Mouse (Mus musculus): ENCODE data around the gene Cnot10. TPM values are rescaled to one million over a fixed set of nuclear protein-coding genes. Genes with fewer than 3 reads are reported as not detected.
"Not testable (repeated sequence)": the region's sequence is repeated elsewhere in the genome, so short reads cannot be mapped to it uniquely, and the experiment has no call there.

Cnot10 gene
- polyA plus RNA-seq, 1 experiment, result 45.8 TPM

DNA sequence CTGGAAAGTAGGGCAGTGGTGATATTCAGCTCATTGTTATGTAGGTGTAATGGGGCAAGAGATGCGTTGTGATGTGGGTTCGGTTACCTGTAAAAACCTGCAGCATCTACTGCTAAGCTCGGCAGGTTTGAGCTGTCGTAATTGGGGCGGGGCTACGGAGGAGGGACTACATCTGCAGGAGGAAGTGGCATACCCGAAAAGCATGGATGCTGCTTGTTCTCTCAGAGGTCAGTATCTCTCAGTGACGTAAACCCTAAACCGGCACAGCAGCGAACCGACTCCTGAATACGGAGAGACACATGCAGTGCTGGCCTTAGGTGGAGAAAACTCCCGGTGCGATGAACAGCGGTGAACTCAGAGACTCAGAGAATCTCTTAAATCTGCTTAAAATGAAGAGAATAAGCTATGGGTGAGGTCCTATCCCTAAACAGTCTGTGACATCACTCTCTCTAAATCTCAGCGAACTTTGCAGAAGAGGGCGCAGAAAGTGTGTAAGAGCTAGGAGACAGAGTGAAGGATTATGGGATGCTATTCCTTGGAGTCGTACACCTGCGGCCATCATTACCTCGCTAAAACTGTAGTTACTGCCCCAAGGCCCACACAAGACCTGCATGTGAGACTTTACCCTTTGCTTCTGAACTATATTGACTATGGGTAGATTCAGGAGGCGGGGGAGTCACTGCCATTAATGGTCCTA lies 11.1 kb upstream of the Cnot10 start:
- DNase-seq (ENCODE audit: low spot score), result no peak

DNA sequence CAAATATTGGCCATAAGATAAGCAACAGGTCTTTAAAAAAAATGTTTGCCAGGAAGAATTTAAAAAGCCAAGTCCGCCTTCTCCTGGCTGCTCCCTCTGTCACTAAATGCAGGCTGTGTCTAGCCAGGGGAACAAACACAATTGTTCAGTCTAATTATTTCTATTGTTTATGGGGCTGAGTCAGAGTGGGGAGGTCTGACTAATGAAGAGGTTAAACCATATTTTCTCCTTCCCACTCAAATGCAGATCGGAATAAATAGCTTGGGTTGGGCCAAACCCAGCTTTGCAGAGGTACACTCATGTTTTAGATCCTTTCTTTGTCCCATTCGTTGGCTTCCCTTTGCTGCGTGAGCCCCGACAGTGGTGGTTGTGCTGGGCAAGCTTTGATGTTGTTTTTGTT lies 9.4 kb upstream of the Cnot10 start:
- DNase-seq (ENCODE audit: low spot score), result no peak

- DNase-seq (ENCODE audit: low spot score), result not testable (repeated sequence)
Observed at GRCm38 (mm10) chr9:114648472-114648871, 8.5 kb upstream of the Cnot10 start.

- DNase-seq (ENCODE audit: low spot score), result no peak
Observed at GRCm38 (mm10) chr9:114647506-114648432, 7.8 kb upstream of the Cnot10 start.

DNA sequence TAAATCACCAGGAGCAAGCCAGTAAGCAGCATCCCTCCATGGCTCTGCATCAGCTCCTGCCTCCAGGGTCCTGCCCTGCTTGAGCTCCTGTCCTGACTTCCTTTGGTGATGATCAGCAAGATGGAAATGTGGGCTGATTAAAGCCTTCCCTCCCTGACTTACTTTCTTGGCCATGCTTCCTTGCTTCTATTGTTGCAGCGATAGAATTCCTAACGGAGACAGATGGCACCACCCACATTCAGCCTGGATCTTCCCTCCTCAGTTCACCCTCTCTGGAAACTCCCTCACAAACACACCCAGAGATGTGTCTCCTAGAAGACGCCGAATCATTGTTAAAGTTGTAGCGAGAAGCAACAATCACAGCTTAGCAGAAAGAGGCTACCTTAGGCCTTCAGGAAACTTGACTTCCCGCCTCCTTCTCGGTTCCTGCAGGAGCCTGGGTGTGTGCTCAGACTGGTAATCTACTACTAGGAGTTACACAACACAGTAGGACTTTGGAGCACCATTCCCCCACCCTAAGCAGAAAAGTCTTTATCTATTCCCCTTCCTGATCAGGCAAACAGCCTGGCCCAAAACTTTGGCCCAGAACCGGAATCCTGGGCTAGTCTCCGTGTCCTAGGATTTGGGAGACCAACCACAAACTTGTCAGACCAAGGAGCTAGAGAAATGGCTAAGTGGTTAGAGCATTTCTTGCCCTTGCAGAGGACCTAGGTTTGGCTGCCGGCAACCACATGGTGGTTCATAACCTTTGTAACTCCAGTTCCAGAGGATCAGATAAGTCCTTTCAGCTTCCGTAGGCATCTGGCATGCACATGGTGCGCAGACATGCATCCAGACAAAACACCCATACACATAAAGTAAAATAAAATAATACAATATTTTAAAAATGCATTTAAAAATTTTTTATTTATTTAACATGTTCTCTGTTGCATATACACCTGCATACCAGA lies 6.8 kb upstream of the Cnot10 start:
- no peak for DNase-seq (ENCODE audit: low spot score)

DNA sequence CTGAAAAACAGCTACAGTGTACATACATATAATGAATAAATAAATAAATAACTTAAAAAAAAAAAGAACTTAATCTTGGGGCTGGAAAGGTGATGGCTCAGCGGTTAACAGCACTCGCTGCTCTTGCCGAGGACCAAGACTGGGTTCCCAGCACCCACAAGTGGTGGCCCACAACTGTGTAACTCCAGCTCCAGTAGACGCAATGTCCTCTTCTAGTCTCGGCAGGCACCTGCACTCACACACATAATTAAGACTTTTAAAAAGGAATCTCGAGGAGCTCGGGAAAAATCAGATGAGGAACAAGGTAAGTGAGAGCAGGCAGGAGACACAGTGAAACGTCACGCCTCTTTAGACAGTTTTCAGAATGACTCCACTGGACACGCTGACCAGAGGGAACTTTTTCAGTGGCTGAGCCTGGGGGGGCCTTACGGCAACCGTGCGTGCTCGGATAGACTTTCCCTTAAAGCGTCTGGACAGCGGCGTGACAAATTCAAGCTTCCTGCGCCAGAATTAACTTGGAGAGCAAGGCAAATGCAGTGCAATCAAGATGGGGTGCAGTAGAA lies 717 bp downstream of the Cnot10 start:
- DNase-seq (ENCODE audit: low spot score), result peak; percentile 21

GRCm38 (mm10) chr9:114636751-114637150 lies 3.2 kb downstream of the Cnot10 start:
- no peak for DNase-seq (ENCODE audit: low spot score)

- DNase-seq (ENCODE audit: low spot score), result no peak
Observed at GRCm38 (mm10) chr9:114636150-114636549, 3.8 kb downstream of the Cnot10 start.

DNA sequence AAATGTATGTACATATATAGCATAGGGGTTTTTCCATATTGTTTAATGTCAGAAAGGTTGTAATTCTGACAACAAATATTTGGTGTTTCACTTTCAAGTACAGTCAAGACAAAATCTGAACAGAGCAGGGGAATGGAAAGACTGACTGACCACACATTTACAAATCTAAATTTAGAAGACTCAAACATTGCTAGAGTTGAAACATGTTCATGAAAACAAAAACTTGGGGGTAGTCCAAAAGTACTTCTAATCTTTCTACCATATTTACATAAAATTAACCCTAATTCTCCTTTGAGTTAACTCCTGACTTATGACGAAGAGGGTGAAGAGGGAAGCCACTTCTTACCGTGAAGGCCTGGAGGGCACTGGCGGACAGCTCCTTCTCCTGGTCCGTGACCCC lies 7.7 kb downstream of the Cnot10 start:
- DNase-seq (ENCODE audit: low spot score), result no peak

DNA sequence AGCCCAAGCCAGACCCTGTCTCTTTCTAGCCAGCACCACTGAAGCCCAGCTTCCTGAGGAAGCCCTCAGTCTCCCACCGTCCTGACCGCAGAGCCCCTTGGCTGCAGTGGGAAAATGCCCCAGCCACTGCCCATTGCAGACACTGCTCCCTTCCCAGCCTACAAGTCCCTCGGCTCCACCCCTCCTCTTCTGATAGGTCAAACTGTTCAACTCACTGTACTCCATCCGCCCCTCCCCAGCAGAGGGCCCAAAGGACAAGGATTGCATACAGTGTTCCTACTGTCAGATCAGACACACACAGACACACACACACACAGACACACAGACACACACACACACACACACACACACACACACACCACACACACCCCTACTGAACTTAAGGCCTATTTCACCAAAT lies 13.3 kb downstream of the Cnot10 start:
- DNase-seq (ENCODE audit: low spot score), result no peak

DNA sequence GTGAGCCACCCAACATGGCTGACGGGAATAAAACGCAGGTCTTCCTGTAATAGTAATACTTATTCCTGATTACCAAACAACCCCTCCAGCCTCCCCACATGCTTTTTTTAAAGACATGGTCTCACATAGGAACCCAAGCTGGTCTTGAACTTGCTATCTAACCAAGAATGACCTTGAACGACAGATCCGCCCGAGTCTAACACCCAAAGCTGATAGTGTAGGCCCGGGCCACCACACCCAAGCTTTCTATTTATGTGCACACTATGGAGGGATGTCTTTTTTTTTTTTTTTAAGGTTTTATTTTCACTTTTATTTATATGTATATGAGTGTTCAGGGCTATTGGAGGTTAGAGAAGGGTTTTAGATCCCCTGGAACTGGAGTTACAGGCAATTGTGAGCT lies 15.8 kb downstream of the Cnot10 start:
- DNase-seq (ENCODE audit: low spot score), result no peak

GRCm38 (mm10) chr9:114621149-114621548 lies 18.8 kb downstream of the Cnot10 start:
- DNase-seq (ENCODE audit: low spot score), result no peak

DNA sequence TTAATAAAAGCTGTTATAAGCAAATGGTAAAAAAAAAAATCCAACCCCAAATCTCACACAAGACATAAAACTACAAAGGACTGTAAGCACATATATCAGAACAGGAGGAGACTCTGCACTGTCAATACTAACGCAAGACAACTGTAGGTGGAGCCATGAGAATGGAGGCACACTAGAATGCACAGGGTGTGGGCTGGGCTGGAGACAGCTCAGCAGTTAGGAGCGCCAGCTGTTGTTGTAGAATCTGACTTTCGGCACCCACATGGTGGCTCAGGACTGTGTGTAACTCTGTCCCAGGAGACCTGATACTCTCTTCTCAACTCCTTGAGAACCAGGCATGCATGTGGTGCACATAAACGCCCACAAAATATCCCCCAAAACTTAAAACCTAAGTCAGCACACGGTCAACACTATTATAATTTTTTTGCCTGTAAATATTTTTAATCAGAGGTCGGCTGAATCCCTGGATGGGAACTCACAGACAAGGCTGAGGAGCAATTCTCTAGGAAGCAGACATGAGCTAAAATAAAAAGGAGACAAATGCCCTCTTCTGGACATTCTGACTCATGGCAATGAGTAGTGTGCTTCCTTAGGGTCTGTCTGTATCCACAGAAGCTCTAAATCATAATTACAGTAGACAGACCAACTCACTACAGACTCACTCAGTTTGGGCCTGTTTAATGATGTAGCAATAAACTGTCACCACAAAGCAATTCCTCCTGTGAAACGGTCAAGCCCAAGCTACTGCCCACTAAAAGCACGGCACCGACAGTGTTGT lies 25.6 kb downstream of the Cnot10 start:
- DNase-seq (ENCODE audit: low spot score), result no peak

- no peak for DNase-seq (ENCODE audit: low spot score)
Observed at GRCm38 (mm10) chr9:114613026-114613425, 27.0 kb downstream of the Cnot10 start.

DNA sequence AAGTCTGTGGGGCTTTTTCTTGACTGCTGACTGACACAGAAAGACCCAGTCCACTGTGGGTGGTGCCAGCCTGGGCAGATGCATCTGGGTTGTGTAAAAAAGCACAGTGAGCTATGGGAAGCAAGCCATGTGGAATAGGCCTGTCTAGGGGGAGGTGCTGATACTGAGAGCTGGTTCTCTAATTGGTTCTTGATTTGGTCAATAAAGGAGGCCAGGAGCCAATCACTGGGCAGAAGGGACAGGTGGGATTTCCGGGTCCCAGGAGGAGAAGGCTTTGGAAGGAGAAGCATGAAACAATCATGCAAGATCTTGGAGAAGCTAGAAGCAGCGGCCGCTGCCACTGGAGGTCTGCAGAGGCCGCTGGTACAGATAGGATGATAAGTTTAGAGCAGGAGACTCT lies 27.4 kb downstream of the Cnot10 start:
- DNase-seq (ENCODE audit: low spot score), result no peak

DNA sequence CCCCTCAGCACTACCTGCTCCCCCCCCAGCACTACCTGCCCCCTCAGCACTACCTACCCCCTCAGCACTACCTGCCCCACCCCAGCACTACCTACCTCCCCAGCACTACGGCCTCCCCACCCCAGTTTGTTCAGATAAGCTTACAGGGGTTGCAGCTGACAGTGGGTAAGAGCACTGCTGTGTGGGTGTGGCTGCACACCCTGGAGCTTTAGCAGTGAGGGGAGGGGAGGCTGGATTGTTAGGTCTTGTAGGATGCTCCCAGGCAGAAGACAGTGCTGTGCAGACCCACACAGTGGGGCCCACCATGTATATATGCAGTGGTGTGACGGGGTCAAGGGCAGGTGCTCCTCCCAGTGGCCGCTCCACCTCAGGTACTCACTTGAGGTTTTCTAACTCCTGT lies 29.7 kb downstream of the Cnot10 start:
- no peak for DNase-seq (ENCODE audit: low spot score)

DNA sequence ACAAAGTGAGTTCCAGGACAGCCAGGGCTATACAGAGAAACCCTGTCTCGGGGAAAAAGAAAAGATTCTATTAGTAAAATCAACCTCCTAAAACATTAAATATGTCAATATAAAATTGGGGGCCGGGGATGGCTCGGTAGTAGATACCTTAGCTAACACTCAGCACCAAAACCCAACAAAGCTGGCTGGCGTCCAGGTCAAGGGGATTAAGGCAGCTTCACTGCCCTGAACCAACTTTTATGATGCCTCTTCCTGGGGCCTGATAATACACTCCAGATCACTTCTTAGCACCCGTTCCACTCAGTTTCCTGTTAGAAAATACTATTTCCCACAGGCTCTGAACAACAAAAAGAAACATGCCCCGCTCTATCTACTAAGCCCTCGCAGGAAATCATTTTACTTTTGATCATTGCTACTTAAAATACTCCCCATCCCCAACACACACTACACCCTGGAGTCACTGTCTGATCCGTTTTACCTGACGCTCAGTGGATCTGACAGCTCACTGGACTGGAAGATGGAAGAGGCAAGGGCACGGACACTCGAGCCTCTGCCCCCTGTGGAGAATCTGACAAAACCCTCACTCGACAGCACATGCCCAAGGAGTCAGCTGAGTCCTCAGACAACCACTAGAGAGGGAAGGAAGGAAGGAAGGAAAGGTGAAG lies 36.0 kb downstream of the Cnot10 start:
- no peak for DNase-seq (ENCODE audit: low spot score)

DNA sequence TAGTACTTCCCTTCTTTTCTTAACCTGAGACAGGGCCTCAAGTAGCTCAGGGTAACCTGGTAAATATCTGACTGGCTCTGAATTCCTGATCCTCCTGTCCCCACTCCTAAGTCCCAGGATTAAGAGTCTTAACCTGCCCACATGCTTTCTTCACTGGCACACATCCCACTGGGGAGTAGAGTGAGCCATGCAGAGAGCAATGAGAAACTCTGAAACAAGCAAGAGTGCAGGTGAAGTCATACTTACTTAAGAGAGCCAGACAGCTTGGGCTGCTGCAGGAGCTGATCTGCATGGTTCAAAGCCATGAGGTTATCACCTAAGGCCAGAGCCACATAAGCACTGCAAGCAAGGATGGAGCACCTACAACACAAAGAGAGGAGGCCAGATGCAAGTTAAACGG lies 38.9 kb downstream of the Cnot10 start:
- no peak for DNase-seq (ENCODE audit: low spot score)

GRCm38 (mm10) chr9:114585017-114585345 lies 55.0 kb downstream of the Cnot10 start:
- DNase-seq (ENCODE audit: low spot score), result no peak
